Mouse (Mus musculus) liver, embryonic 14.5 days (tissue): ENCODE results near the gene Pfdn6. TPM values are rescaled to one million over a fixed set of nuclear protein-coding genes. Genes with fewer than 3 reads are reported as not detected.
A peak's percentile ranks its signal among the peaks of the same experiment; 100 is the strongest.

Source experiments
- ATAC-seq: fragments of 200-750 bp; cut with Nextera tagmentation; 2 replicates; pipeline ENCODE4 v1.8.0; 2017; ENCODE audit warnings: moderate number of reproducible peaks, mild to moderate bottlenecking, moderate library complexity; ENCODE audit not compliant: insufficient read depth
- DNase-seq, 3 experiments: peaks; one replicate each; pipeline ENCODE4 v3.0.0-alpha.2; 2012 to 2013; ENCODE audit warnings: low read depth in 3 of 3, low spot score in 3 of 3
- H3K27ac ChIP-seq: fragments of 300-500 bp; sonication (generic); 2 replicates; pipeline ENCODE4 v1.5.1; 2014; ENCODE audit warnings: moderate library complexity, mild to moderate bottlenecking, control low read depth, inconsistent platforms
- H3K27me3 ChIP-seq: fragments of 300-500 bp; sonication (generic); 2 replicates; pipeline ENCODE4 v1.6.1; 2014; ENCODE audit warnings: mild to moderate bottlenecking, low read length, moderate library complexity; ENCODE audit not compliant: control insufficient read depth, insufficient read depth
- H3K36me3 ChIP-seq: fragments of 300-500 bp; sonication (generic); replicated peaks from 2 replicates; pipeline ENCODE4 v1.6.1; 2014; ENCODE audit warnings: low read depth; ENCODE audit not compliant: control insufficient read depth, insufficient read depth
- H3K4me1 ChIP-seq, 2 experiments: fragments of 200-500 bp in 1 of 2; fragments of 300-500 bp in 1 of 2; sonication (generic) in 1 of 2; replicated peaks; 2 replicates each; pipeline ENCODE4 v1.6.1; 2012 to 2014; ENCODE audit warnings: antibody characterized with exemption in 1 of 2, inconsistent platforms in 1 of 2, low read length in 1 of 2; ENCODE audit not compliant: control insufficient read depth in 2 of 2, insufficient read depth in 2 of 2
- H3K4me2 ChIP-seq: fragments of 300-500 bp; sonication (generic); 2 replicates; pipeline ENCODE4 v1.6.1; 2014; ENCODE audit warnings: low read depth, mild to moderate bottlenecking, control low read depth, moderate library complexity
- H3K4me3 ChIP-seq, 2 experiments: fragments of 200-500 bp in 1 of 2; fragments of 300-500 bp in 1 of 2; sonication (generic) in 1 of 2; 2 replicates each; pipeline ENCODE4 v1.5.1; 2012 to 2014; ENCODE audit warnings: low read depth in 2 of 2, low read length in 2 of 2, mild to moderate bottlenecking in 2 of 2, control low read depth in 1 of 2, inconsistent platforms in 1 of 2, moderate library complexity in 1 of 2; ENCODE audit not compliant: insufficient read depth in 1 of 2
- H3K9ac ChIP-seq: fragments of 300-500 bp; sonication (generic); replicated peaks from 2 replicates; pipeline ENCODE4 v1.6.1; 2014; ENCODE audit warnings: mild to moderate bottlenecking, control low read depth, moderate library complexity
- H3K9me3 ChIP-seq: fragments of 300-500 bp; sonication (generic); 2 replicates; pipeline ENCODE4 v1.6.1; 2016; ENCODE audit warnings: low read length, mixed read lengths; ENCODE audit not compliant: control insufficient read depth
- CTCF ChIP-seq: IDR thresholded peaks from 2 replicates; pipeline ENCODE4 v1.5.1; 2016; ENCODE audit warnings: antibody characterized with exemption, low read depth, control low read depth
- EP300 ChIP-seq: IDR thresholded peaks from 2 replicates; pipeline ENCODE4 v1.6.1; 2016; ENCODE audit warnings: antibody characterized with exemption, low read depth
- WGBS: fragments of 180-500 bp; shearing (Covaris S2); extraction: QIAGEN DNeasy Blood & Tissue Kit; methylation state at CpG from one replicate; pipeline ENCODE4 v1.1.7; 2014; ENCODE audit not compliant: insufficient replicate concordance; 5-methylcytosine and 5-hydroxymethylcytosine counted together
- polyA plus RNA-seq, 2 experiments: library from polyadenylated mRNA; depleted of rRNA in 1 of 2; stranded (reverse) in 1 of 2; unstranded in 1 of 2; fragments of >200 nt; fragmentation: Nextera tagmentation in 1 of 2; extraction: Ambion mirVana in 1 of 2; gene quantifications; 2 replicates each; pipeline versions ENCODE4 v1.2.1 to v1.2.3; 2012 to 2014

The Pfdn6 gene
- polyA plus RNA-seq, 2 experiments = 62.4 to 103 TPM

GRCm38 (mm10) chr17:33924577-33925283, 15.4 kb downstream of the Pfdn6 start:
- Histone ChIP-seq H3K36me3 (no peaks in the 10 kb centered on the region; the same call in 1 of the 2 replicates), H3K4me1 (peaks cover 4 to 8% of the 10 kb centered on the region in 2 experiments; a peak in 2 of 4 replicates), H3K9ac (no peak overlapping the region), H3K27ac (no peak overlapping the region), H3K4me2 (no peak overlapping the region), H3K4me3 (no peak overlapping the region), H3K27me3 (no peaks in the 10 kb centered on the region), H3K9me3 (no peaks in the 10 kb centered on the region)
- DNase-seq = no peak
- 74% methylated on average over 10 of the region's 10 CpGs for WGBS
- TF ChIP-seq CTCF (peak; percentile 88), EP300 (0 out of 2 replicates have a peak, but pooled peaks have one; percentile 38)
- peak; percentile 32 for ATAC-seq

GRCm38 (mm10) chr17:33921361-33921760, 18.8 kb downstream of the Pfdn6 start:
- Histone ChIP-seq H3K4me2 (peak overlapping the region; percentile 88), H3K9ac (no peak overlapping the region), H3K27ac (no peak overlapping the region), H3K4me3 (no peak overlapping the region; a peak in 1 of 4 replicates), H3K9me3 (peaks cover 5% of the 10 kb centered on the region), H3K27me3 (no peaks in the 10 kb centered on the region), H3K36me3 (peaks cover 8% of the 10 kb centered on the region), H3K4me1 (peaks cover 7 to 16% of the 10 kb centered on the region in 2 experiments)
- DNase-seq (no peak), ATAC-seq (no peak)
- WGBS = 67% methylated on average over 7 of the region's 7 CpGs
- no peak for TF ChIP-seq EP300
- TF ChIP-seq CTCF = no peak

GRCm38 (mm10) chr17:33920282-33921097, 19.7 kb downstream of the Pfdn6 start:
- Histone ChIP-seq H3K4me2 (peak overlapping the region; percentile 88), H3K27me3 (no peaks in the 10 kb centered on the region), H3K4me1 (peaks cover 7 to 16% of the 10 kb centered on the region in 2 experiments), H3K36me3 (peaks cover 8% of the 10 kb centered on the region), H3K27ac (peak overlapping the region; percentile 78), H3K4me3 (peak overlapping the region; percentile 77 to 92), H3K9me3 (peaks cover 5% of the 10 kb centered on the region), H3K9ac (peak overlapping the region; percentile 84)
- DNase-seq (peak; percentile 70 to 81 (median 73)), ATAC-seq (peak; percentile 26; the same call in 1 of the 2 replicates)
- no peak for TF ChIP-seq EP300
- peak; percentile 99 for TF ChIP-seq CTCF
- under 1% methylated on average over 36 of the region's 36 CpGs for WGBS

GRCm38 (mm10) chr17:33919351-33920281, 20.5 kb downstream of the Pfdn6 start:
- Histone ChIP-seq H3K4me3 (peak overlapping the region; percentile 77 to 92), H3K9ac (peak overlapping the region; percentile 84), H3K4me2 (peak overlapping the region; percentile 88), H3K9me3 (peaks cover 5% of the 10 kb centered on the region), H3K27ac (peak overlapping the region; percentile 78), H3K4me1 (peaks cover 10 to 21% of the 10 kb centered on the region in 2 experiments), H3K27me3 (no peaks in the 10 kb centered on the region), H3K36me3 (peaks cover 8% of the 10 kb centered on the region)
- DNase-seq = peak; percentile 77 to 89 (median 78)
- TF ChIP-seq CTCF (peak; percentile 62), EP300 (no peak)
- peak; percentile 59 for ATAC-seq
- under 1% methylated on average over 52 of the region's 52 CpGs for WGBS
